Mouse (Mus musculus): ENCODE data around the gene Rmnd5b.
"Not testable (repeated sequence)": the region's sequence is repeated elsewhere in the genome, so short reads cannot be mapped to it uniquely, and the experiment has no call there.

Rmnd5b gene

DNA sequence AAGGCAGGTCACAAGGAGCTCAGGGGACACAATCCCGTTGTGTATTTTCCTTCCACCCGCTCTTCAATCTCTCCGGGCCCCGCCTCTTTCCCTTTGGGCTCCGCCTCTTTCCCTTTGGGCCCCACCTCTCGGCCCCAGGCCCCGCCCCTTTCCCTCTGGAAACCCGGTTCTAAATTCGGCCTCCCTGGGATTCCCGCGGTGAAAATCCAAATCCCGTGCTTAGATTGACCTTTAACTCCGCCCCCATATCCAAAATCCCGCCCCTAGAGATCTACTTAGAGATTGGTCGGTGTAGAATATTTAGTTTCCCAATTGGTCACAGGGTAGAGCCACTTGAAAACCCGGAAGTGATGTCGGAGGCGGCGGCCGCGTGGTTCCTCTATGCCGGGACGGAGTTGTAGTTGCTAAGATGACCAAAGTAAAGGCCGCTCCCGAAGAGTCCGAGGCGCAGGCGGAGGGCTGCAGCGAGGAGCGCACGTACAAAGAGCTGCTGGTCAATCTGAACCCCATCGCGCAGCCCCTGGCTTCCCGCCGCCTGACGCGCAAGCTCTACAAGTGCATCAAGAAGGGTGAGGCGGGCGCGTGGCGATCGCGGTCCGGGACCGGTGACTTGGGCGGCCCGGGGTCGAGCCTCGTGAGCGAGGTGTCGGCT is 16.2 kb downstream of the Rmnd5b start, which contains the start of gene Nhp2:
Gene Nhp2, plus strand, starts transcription at position 327 of the 652 bp plus-strand sequence.
- peak; percentile 87 for DNase-seq

- no peak for DNase-seq
Observed at GRCm38 (mm10) chr11:51618894-51619408, 16.7 kb downstream of the Rmnd5b start.

DNA sequence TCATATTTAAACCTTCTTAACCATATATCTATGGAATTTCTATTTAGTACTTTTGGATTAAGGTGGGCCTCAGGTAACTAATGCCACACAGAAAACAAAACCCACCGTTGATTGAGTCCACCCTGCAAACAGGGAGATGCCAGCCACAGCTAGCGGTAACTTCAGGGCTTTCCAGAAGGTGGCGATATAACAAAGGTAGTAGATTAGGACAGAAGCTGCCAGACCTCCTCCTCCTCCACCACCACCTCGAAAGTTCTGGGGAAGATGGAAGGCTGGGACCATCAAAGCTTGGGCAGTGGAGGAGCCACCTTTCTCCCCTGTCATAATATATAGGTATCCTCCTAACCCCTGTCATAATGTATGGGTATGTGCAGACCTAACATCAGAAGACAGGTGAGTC is 18.0 kb downstream of the Rmnd5b start:
- peak; percentile 85 for DNase-seq

DNA sequence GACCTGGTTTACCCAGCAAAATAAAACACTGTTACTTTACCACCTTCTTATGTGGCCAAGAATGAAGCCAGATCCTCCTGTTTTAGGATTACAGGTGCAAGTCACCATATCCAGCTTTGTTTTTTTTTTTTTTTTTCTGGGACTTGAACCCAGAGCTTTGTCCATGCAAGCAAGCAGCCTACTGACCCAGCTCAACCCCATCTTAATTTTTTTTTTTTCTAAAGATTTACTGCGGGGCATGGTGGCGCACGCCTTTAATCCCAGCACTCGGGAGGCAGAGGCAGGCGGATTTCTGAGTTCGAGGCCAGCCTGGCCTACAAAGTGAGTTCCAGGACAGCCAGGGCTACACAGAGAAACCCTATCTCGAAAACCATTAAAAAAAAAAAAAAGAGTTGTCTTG is 19.6 kb downstream of the Rmnd5b start:
- DNase-seq: not testable (repeated sequence)

DNA sequence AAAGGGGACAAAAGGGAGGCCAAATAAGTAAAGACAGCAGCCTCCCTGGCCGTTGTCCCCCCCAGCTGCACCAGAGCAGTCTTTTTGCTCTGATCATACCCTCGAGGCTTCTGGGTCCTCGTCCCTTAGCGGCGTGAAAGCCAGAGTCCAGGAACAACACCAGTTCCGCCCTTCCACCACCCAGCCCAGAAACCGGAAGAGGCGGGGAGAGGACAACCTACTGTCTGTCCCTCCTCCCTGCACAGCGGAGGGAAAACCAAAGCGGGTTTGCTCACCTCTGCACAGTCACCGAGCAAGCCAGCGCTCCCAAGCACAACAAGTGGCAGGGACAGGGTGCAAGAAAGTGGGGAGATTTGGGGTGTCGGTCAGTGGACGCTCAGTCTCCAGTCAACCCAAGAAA is 20.1 kb downstream of the Rmnd5b start:
- DNase-seq: peak; percentile 75

DNA sequence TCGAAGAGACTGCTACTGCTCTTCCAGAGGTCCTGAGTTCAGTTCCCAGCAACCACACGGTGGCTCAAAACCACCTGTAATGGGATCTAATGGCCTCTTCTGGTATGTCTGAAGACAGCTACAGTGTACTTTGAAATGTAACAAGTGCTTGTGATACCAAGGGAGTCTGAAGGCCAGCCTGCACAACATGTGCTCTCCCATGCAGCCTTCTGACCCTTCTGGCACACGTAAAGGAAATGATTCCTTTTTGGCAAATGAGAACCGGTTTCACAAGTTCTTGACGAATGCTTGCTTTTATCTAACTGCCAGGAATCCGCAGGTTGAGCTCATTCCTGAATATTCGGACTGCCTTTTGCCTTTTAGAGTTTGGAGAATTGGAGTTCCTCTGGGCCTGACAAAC is 20.6 kb downstream of the Rmnd5b start:
- DNase-seq: no peak

DNA sequence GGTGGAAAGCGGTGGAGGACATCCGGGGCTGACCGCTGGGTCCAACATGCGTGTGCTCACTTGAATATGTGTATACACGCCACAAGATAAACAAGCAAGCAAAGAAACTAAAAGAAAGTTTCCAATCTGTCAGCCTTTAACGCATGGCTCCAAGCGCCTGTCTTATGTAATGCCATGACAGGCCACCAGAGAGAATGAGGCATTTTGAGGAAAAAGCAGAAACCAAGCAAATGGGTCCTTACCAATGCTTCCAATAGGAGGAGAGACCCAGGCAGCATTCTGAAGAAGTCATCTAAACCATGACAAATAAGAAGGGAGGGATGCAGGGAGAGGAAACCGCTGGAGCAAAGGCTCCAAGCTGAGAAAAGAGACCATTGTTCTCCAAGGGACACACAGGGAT is 21.4 kb downstream of the Rmnd5b start:
- no peak for DNase-seq

- DNase-seq: not testable (repeated sequence)
Observed at GRCm38 (mm10) chr11:51609940-51610339, 25.8 kb downstream of the Rmnd5b start.

DNA sequence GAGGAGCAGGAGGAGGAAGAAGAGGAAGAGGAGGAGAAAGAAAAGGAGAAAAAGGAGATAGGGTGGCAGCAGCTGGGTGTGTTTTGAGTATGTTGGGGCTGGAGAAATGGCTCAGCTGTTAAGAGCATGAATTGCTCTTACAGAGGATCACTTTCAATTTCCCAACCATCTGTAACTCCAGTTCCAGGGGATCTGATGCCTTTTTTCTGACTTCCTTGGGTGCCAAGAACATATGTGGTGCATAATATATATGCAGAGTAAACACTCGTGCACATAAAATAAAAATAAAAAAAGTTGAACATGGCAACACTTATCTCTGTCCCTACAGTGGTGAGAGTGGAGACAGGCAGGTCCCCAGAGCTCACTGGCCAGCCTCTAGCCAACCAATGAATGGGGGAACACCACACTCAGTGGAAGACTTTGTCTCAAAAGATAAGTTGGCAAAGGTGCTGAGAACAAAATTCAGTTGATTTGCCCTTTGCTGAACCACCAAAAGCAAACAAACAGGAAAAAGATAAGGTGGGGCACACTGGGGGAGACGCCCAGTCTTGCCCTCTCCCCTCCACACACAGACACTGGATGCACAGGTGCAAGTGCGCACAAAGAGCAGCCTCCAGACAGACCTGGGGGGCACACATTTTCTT is 26.3 kb downstream of the Rmnd5b start:
- DNase-seq: peak; percentile 47

GRCm38 (mm10) chr11:51607096-51607738 is 28.5 kb downstream of the Rmnd5b start:
- DNase-seq: no peak

- peak; percentile 97 for DNase-seq
Observed at GRCm38 (mm10) chr11:51606447-51607095, 29.1 kb downstream of the Rmnd5b start, which contains the start of gene Hnrnpab. TSS of gene Hnrnpab (minus strand) at chr11:51606847.

- peak; percentile 91 for DNase-seq
Observed at GRCm38 (mm10) chr11:51605602-51606446, 29.9 kb downstream of the Rmnd5b start.

GRCm38 (mm10) chr11:51602253-51602652 is 33.4 kb downstream of the Rmnd5b start:
- DNase-seq: no peak

DNA sequence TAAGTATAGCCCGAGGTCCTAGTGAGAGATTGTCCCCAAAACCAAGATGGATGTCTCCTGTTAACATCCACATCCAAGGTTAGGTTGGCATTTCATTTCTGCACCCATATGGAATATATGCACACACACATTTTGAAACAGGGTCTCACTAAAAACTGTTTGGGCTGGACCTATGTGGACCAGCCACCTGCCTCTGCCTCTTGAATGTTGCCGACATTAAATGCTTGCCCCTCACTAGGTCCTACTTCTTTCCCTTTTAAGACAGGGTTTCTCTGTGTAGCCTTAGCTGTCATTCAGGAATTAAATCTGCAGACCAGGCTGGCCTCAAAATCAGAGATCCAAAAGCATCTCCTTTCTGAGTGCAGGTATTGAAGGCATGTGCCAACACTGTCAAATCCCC is 38.1 kb downstream of the Rmnd5b start:
- no peak for DNase-seq

- DNase-seq: no peak
Observed at GRCm38 (mm10) chr11:51595459-51596083, 40.1 kb downstream of the Rmnd5b start.

DNA sequence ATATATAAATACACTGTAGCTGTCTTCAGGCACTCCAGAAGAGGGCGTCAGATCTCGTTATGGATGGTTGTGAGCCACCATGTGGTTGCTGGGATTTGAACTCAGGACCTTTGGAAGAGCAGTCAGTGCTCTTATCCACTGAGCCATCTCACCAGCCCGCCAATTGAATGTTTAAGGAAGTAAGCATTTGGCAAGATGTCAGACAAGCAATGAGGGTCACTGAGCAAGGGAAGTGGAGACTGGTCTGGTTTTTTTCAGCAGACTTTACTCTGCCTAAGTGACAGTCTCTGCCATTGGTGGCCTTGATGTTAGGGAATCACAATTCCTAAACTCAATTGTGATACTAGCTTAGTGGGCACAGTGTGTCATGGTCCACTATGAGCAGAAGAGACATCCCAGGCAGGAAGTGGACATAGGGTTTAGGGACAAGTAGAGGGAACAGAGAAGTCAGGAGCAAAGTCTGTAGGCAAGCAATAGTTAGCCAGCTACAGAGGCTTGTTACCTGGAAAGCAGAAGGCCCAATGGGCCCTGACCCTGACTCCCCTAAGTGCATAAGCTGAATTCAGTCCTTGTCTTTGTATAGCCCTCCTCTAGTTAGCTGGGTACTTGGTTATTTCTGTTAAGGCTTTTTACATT is 40.9 kb downstream of the Rmnd5b start:
- no peak for DNase-seq

- no peak for DNase-seq
Observed at GRCm38 (mm10) chr11:51593849-51594248, 41.8 kb downstream of the Rmnd5b start.

- no peak for DNase-seq
Observed at GRCm38 (mm10) chr11:51593368-51593767, 42.3 kb downstream of the Rmnd5b start.

GRCm38 (mm10) chr11:51591915-51592314 is 43.8 kb downstream of the Rmnd5b start:
- no peak for DNase-seq

DNA sequence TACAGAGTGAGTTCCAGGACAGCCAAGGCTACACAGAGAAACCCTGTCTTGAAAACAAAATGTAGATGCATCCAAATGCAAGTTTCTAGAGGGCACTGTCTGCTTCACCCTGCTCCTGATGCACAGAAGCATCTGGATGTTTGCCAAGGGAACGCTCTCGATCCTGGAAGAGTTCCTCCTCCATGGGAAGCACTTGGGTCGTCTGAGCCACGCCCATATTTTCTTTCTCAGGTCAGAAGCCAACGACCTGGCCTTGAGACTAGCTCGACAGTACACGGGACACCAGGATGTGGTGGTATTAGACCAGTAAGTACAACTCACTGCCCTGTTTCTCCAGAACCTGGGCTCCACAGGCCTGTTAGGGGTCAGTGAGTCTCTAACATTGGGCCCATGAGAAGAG is 44.5 kb downstream of the Rmnd5b start:
- no peak for DNase-seq

- DNase-seq: no peak
Observed at GRCm38 (mm10) chr11:51590002-51590401, 45.7 kb downstream of the Rmnd5b start.

All from thymus, postnatal 14 days (tissue).